Mouse (Mus musculus) A20 (cell line): ENCODE data around the gene Ppp1r10.

Experiments
- DNase-seq: peaks from one replicate; pipeline ENCODE4 v3.0.0-alpha.2; 2011; ENCODE audit warnings: low read depth, low spot score

Ppp1r10 gene

GRCm38 (mm10) chr17:35903343-35903991 is 12.8 kb upstream of the Ppp1r10 start:
- no peak for DNase-seq

DNA sequence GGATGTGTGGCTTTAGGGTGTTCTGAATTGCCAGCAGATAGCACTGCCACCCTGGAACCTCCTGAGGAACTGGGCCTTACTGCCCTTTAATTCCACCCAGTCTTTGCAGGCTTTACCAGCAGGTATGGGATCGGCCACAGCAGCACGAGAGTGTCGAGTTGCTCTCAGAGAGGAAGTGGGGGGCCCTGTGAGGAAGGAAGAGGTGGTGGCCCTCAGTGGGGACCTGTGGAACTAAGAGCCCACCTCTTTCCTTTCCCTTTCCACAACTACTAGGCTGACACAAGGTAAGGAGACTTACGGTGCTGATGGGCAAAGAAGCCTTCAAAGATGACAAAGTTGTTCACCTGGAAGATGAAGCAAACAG is 12.3 kb upstream of the Ppp1r10 start:
- no peak for DNase-seq

GRCm38 (mm10) chr17:35905587-35905986 is 10.6 kb upstream of the Ppp1r10 start:
- no peak for DNase-seq

DNA sequence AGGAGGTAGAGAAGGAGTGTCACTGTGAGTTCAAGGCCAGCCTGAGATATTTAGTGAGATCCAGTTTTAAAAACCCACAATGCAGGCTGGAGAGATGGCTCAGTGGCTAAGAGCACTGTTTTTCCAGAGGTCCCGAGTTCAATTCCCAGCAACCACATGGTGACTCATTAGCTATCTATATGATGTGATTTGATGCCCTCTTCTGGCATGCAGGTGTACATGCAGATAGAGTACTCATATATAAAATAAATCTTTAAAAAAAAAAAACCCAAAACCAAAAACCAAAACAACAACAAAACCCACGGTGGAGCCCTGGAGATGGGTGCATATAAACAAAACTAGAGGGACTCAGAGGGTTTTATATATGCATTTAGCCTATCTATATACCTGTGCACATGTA is 8.6 kb upstream of the Ppp1r10 start:
- peak; percentile 45 for DNase-seq

DNA sequence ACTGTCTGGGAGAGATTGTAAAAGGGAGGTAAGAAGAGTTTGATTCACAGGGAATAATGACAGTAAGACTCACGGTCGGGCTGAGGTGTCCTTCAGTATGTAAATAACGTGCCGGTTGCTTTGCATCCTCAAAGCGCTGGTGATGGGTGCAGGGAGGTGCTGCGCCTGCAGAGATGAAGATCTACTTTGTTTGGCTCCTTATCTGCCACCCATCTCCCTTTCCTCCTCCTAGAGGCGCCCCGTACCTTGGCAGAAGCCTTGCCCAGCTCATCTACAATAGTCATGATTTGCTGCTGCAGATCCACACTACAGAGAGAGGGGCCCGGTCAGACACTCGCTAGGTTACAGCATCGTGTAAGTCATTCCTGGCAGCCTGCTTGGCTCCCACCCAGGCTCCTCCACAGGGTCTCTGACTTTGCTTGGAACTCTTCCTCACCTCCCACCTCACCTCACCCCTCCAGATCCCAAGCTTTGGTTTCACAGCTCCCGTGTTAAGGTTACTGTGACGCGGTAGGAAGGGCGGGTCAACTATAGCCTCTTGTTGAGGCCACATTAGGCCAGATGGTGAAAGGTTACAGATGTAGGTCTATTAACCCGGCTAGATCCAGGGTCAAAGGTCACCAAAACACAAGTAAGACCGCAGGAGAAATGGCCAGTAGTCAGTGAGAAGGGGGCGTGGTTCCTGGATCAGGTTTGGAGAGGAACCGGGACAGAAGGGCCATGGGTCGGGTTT is 6.9 kb upstream of the Ppp1r10 start:
- peak; percentile 53 for DNase-seq

DNA sequence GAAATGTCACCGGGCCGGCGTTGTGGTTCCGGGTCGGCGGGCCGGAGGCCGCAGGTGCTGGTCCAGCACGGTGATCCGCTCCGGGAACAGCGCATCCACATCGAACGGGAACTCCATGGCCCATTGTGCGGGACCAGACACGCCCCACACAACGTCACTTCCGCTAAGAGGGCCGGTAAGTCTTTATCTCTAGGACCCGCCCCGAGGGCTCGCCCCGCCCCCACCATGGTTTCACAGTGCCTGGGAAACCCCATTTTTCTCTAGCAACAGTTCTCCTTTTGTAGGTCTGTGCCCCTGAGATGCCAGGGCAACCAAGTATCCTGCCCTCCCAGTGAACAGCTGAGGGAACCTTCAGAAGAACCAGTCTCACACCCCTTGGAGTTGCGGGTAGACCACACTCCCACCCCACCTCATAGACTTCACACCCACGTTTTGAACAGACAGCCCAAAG is 6.3 kb upstream of the Ppp1r10 start, which contains the start of gene Atat1:
Atat1 (minus strand) TSS at position 157 of the 451 bp plus-strand sequence.
- peak; percentile 97 for DNase-seq

- DNase-seq: peak; percentile 51
Measured at GRCm38 (mm10) chr17:35914975-35915374, 1.3 kb upstream of the Ppp1r10 start.

DNA sequence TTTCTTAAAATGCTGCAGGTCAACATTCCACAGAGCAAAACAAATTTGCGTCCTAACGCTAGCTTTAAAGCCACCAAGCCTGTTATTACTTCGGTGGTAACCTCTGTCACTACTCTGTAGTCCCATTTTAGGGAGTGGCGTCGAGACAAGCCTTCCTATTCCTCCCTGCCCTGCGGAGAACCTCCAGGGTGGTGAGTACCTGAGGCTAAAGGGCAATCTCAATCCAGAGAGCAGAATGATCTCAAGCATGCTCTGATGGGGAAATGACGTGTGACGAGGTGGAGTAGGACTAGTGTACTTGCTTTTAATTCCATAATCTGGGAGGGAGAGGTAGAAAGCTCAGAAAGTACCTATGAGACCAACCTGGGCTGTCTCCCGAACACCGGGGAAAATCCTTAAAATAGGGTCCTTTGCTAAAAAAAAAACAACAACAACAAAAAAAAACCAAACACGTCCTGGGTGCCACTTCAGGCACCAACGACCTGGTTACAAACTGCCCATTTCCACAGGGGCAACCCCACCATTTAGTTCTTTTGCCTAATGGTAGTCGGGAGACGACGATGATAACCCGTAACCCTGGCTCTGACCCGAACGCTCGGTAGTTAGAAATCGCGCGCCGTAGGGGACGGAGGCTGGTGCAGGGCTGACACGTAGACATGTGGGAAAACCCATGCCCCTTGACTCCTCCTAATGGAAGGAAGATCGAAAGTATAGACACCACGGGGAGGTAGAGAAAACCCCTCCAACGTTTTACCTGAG is 517 bp upstream of the Ppp1r10 start:
- peak; percentile 59 for DNase-seq

GRCm38 (mm10) chr17:35917143-35917462 is 869 bp downstream of the Ppp1r10 start:
- DNase-seq: no peak

- DNase-seq: peak; percentile 74
Measured at GRCm38 (mm10) chr17:35917463-35918251, 1.4 kb downstream of the Ppp1r10 start.

DNA sequence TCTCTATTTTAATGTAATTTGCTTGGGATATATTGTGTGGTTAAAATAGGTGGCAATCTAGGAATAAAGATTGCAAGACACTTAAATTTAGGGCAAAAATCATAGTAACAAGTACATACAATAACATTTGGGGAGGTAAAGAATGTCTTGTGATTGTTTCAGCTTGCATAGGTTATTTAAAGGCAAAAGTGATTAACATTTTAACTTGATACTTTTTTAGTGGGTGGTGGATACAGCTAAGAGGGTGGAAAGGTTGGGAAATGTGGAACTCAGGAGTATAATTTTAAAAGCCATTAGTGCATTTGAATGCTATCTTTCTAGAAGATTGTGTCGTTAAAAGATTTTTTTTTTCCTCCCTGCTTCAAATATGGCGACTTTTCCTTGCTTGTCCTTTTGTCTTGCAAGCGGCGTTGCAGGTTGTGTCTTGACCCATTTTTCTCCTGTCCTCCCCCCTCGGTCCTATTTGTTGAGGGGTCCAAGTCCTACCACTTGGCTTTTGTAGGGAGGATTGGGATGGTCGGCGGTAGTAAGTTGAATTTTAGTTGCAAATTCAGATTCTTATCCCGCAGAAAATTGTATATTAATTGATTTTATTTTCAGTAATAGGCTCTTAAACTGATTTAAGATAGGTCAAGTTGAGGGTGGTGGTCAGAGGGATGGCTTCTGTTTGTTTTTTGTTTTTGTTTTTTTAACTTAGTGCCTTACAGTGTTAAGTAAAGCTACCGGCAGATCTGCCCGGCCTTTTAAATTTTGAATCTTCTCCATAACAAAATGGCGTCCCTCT is 2.2 kb downstream of the Ppp1r10 start:
- peak; percentile 70 for DNase-seq

- peak; percentile 96 for DNase-seq
Measured at GRCm38 (mm10) chr17:35919060-35919715, 3.0 kb downstream of the Ppp1r10 start.

- no peak for DNase-seq
Measured at GRCm38 (mm10) chr17:35919864-35920301, 3.6 kb downstream of the Ppp1r10 start.

DNA sequence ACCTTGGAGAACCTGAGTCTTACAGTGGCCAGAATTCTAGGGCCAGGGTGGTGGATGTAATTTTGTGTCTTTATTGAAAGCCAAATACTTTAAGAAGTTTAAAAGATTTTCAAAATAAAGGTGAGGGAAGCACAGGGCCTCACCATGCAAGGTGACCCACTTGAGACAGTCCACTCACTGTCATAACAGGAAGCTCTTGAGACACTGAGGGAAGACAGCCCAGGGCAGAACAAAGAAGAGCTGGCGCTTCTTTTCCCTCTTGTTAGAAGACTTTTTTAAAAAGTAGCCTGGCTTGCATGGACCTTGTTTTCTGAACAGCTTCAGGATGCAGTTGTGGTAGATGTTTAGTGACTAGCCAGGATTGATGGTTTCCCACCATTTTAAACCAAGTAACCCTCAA is 4.2 kb downstream of the Ppp1r10 start:
- no peak for DNase-seq

GRCm38 (mm10) chr17:35920862-35921562 is 4.8 kb downstream of the Ppp1r10 start:
- peak; percentile 53 for DNase-seq

- DNase-seq: no peak
Measured at GRCm38 (mm10) chr17:35921710-35922109, 5.5 kb downstream of the Ppp1r10 start.

DNA sequence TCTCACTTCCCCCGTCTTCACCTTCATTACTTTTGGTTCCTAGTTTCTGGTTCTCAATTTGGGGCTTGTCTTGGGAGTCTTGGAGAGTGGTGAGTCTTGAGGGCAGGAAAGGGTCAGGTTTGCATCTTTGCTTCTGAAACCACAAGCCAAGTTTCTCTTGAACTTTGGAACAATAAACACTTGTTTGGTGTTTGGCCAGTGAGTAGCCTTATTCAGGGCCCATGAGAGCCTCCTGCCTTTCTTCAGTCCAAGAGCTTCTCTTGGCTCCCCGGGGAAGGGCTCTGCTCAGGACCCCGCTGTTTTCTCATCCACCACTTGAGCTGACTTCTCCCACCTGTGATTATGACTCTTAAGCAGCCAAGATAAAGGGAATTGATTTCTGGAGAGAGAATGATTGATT is 6.3 kb downstream of the Ppp1r10 start:
- no peak for DNase-seq

GRCm38 (mm10) chr17:35923281-35923680 is 7.0 kb downstream of the Ppp1r10 start:
- DNase-seq: no peak

- no peak for DNase-seq
Measured at GRCm38 (mm10) chr17:35927471-35927870, 11.2 kb downstream of the Ppp1r10 start.

DNA sequence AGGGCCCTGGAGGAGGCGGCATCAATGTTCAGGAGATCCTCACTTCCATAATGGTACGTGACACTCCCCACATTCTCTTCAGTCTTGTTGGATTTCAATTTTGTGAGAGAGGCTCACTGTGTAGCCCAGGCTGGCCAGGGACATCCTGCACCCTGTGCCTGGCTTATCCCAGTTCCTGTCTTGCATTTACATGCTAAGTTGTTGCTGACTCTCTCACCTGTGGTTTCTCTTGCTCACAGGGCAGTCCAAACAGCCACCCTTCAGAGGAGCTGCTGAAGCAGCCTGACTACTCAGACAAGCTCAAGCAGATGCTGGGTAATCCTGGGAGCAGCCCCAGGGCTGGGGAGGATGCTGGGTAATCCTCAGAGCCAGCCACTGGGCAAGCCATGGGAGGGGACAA is 13.3 kb downstream of the Ppp1r10 start:
- no peak for DNase-seq
